Mouse (Mus musculus): ENCODE data around the gene Ifi35. TPM values are rescaled to one million over a fixed set of nuclear protein-coding genes. Genes with fewer than 3 reads are reported as not detected.
"Not testable (repeated sequence)": the region's sequence is repeated elsewhere in the genome, so short reads cannot be mapped to it uniquely, and the experiment has no call there.

Gene Ifi35
- polyA plus RNA-seq, 1 experiment: 2.6 TPM

GRCm38 (mm10) chr11:101472336-101472735 lies 24.1 kb downstream of the Ifi35 start:
- no peak for TF ChIP-seq POLR2A (IDR thresholded peaks at IDR 0.05; ENCODE audit: borderline replicate concordance, extremely low read depth, insufficient read depth, insufficient read length, poor library complexity, severe bottlenecking)
- TF ChIP-seq CTCF (IDR thresholded peaks at IDR 0.05; ENCODE audit: borderline replicate concordance, extremely low read depth, insufficient read depth, insufficient read length): no peak
- DNase-seq (ENCODE audit: low read depth): no peak

GRCm38 (mm10) chr11:101473686-101474085 lies 25.5 kb downstream of the Ifi35 start:
- not testable (repeated sequence) for DNase-seq (ENCODE audit: low read depth)

DNA sequence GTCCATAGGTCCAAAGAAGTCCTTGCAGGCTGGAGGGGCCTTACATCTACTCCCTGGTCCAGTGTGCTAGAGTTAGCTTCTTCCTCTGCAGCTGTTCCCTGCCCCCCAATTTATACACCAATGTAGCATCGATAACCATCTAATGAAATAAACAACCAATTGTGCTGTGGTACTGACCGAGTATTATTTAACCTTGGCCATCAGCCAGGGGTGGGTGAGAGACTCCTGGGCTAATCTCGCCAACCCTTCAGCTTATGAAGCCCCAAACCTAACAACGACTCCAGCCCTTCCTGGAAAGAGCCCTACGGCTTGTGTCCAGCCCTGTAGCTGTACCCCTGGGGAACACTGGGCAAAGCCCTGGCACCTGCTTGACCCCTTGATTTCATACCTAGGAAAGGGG lies 26.1 kb downstream of the Ifi35 start:
- no peak for DNase-seq (ENCODE audit: low read depth)
- no peak for TF ChIP-seq POLR2A (IDR thresholded peaks at IDR 0.05; ENCODE audit: borderline replicate concordance, extremely low read depth, insufficient read depth, insufficient read length, poor library complexity, severe bottlenecking)
- no peak for TF ChIP-seq CTCF (IDR thresholded peaks at IDR 0.05; ENCODE audit: borderline replicate concordance, extremely low read depth, insufficient read depth, insufficient read length)

GRCm38 (mm10) chr11:101476361-101476760 lies 28.2 kb downstream of the Ifi35 start:
- not testable (repeated sequence) for DNase-seq (ENCODE audit: low read depth)

- TF ChIP-seq CTCF (IDR thresholded peaks at IDR 0.05; ENCODE audit: borderline replicate concordance, extremely low read depth, insufficient read depth, insufficient read length) (no peak), POLR2A (IDR thresholded peaks at IDR 0.05; ENCODE audit: borderline replicate concordance, extremely low read depth, insufficient read depth, insufficient read length, poor library complexity, severe bottlenecking) (no peak)
- peak; percentile 87 for DNase-seq (ENCODE audit: low read depth)
These were observed 29.0 kb downstream of the Ifi35 start for GRCm38 (mm10) chr11:101477194-101477551.

DNA sequence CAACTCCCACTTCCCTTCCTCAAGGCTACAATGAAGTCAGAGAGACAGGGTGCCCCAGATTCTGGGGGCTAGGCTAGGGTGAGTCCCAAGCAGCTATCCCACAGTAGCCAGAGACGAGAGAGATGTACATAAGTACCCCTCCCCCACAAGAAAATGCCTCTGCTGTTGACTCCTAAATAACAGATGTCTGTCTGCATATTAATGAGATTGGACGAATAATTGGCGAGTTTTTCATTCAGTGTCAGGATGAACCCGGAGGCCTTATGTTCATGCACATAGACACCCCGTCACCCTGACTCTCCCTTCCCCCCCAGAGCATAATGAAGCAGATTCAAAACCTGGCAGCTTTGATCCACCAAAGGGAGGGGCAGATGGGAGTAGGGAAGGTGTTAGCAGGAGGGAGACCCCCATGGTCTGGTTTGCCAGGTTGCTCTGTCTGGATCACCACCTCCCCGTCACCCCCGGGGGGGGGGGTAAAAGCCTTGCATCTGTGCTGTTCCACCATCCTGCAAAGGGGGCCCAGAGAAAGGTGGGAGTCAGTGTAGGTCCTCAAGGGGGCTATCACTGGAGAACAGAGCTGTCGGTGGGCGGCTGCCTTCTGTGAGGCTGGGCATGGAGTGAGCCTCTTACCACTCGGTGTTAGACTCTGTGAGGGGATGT lies 29.5 kb downstream of the Ifi35 start:
- peak; percentile 96 for DNase-seq (ENCODE audit: low read depth)
- no peak for TF ChIP-seq CTCF (IDR thresholded peaks at IDR 0.05; ENCODE audit: borderline replicate concordance, extremely low read depth, insufficient read depth, insufficient read length)
- no peak for TF ChIP-seq POLR2A (IDR thresholded peaks at IDR 0.05; ENCODE audit: borderline replicate concordance, extremely low read depth, insufficient read depth, insufficient read length, poor library complexity, severe bottlenecking)

GRCm38 (mm10) chr11:101479171-101479635 lies 31.0 kb downstream of the Ifi35 start:
- TF ChIP-seq POLR2A (IDR thresholded peaks at IDR 0.05; ENCODE audit: borderline replicate concordance, extremely low read depth, insufficient read depth, insufficient read length, poor library complexity, severe bottlenecking) (no peak), CTCF (IDR thresholded peaks at IDR 0.05; ENCODE audit: borderline replicate concordance, extremely low read depth, insufficient read depth, insufficient read length) (no peak)
- DNase-seq (ENCODE audit: low read depth): peak; percentile 83

DNA sequence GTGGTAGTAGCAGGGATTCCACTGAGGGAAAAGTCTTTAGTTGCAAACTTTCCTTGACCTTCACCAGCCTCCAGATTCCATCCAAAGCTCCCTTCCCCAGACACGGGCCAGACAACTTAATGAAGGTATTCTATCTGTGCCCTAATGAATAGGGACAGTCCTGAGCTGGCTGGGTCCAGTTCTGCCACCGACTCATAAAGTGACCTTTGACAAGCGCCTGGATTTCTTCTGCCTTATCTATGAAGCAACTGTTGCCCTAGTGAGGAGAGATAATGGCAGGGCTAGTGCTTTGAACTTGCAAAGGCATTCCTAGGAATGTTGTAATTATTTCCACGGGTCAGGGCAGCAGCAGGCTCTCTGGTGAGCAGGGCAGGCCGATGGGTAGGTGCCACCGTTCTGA lies 32.7 kb downstream of the Ifi35 start:
- DNase-seq (ENCODE audit: low read depth): no peak
- TF ChIP-seq CTCF (IDR thresholded peaks at IDR 0.05; ENCODE audit: borderline replicate concordance, extremely low read depth, insufficient read depth, insufficient read length) (no peak), POLR2A (IDR thresholded peaks at IDR 0.05; ENCODE audit: borderline replicate concordance, extremely low read depth, insufficient read depth, insufficient read length, poor library complexity, severe bottlenecking) (no peak)

DNA sequence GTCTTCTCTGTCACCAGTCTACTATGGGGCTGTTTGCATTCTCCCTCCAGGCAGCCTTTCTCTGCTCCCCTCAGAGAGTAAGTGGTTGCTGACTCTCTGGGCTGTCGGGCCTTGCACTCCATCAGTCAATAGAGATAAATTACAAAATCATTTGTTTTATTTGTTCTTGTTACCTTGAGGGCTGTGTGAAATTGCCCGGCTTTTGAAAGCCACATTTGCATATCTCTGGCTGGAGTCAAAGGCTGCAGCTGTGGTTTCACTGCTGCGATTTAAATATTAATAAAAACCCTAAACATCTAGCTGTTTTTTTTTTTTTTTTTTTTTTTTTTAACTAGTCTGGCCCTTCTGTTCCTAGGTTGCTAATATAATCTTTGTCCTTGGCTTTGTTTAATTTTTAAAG lies 35.6 kb downstream of the Ifi35 start:
- TF ChIP-seq POLR2A (IDR thresholded peaks at IDR 0.05; ENCODE audit: borderline replicate concordance, extremely low read depth, insufficient read depth, insufficient read length, poor library complexity, severe bottlenecking): no peak
- TF ChIP-seq CTCF (IDR thresholded peaks at IDR 0.05; ENCODE audit: borderline replicate concordance, extremely low read depth, insufficient read depth, insufficient read length): no peak
- peak; percentile 71 for DNase-seq (ENCODE audit: low read depth)

DNA sequence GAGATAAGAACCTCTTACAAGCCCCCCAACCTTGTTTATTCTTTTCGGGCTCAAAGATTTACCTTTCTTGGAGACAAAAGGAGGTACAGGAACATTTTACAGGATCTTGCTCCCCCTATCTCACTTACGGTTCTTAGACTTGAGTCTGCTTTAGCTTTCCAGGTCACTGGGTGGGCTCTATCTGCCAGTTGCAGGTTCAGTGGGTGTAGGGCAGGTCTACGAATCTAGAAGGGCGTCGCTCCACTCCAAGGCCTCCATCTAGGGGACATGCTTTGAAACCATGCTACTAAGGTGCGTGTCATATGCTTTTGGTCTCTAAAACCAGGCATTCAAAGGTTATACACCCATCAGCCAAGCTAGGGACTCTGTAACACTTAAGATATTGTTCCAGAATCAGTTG lies 36.0 kb downstream of the Ifi35 start:
- TF ChIP-seq POLR2A (IDR thresholded peaks at IDR 0.05; ENCODE audit: borderline replicate concordance, extremely low read depth, insufficient read depth, insufficient read length, poor library complexity, severe bottlenecking) (no peak), CTCF (IDR thresholded peaks at IDR 0.05; ENCODE audit: borderline replicate concordance, extremely low read depth, insufficient read depth, insufficient read length) (no peak)
- DNase-seq (ENCODE audit: low read depth): no peak

- TF ChIP-seq POLR2A (IDR thresholded peaks at IDR 0.05; ENCODE audit: borderline replicate concordance, extremely low read depth, insufficient read depth, insufficient read length, poor library complexity, severe bottlenecking) (no peak), CTCF (IDR thresholded peaks at IDR 0.05; ENCODE audit: borderline replicate concordance, extremely low read depth, insufficient read depth, insufficient read length) (no peak)
- no peak for DNase-seq (ENCODE audit: low read depth)
These were observed 36.6 kb downstream of the Ifi35 start for GRCm38 (mm10) chr11:101484814-101485213.

GRCm38 (mm10) chr11:101485509-101486028 lies 37.4 kb downstream of the Ifi35 start:
- TF ChIP-seq POLR2A (IDR thresholded peaks at IDR 0.05; ENCODE audit: borderline replicate concordance, extremely low read depth, insufficient read depth, insufficient read length, poor library complexity, severe bottlenecking) (no peak), CTCF (IDR thresholded peaks at IDR 0.05; ENCODE audit: borderline replicate concordance, extremely low read depth, insufficient read depth, insufficient read length) (no peak)

More at GRCm38 (mm10) chr11:101485509-101486028, 37.4 kb downstream of the Ifi35 start:
- peak; percentile 77 for DNase-seq (ENCODE audit: low read depth)
